Mouse (Mus musculus) ES-Bruce4 (cell line): Measurements from ENCODE around the gene Mecom. TPM values are rescaled to one million over a fixed set of nuclear protein-coding genes. Genes with fewer than 3 reads are reported as not detected.

Source experiments
- H3K27ac ChIP-seq: 2 replicates; pipeline ENCODE4 v1.5.1; 2012; ENCODE audit warnings: low read length, inconsistent platforms; ENCODE audit not compliant: insufficient read depth
- H3K27me3 ChIP-seq: 2 replicates; pipeline ENCODE4 v1.6.1; 2012; ENCODE audit warnings: mild to moderate bottlenecking, low read length, inconsistent platforms; ENCODE audit not compliant: control insufficient read depth, poor library complexity, insufficient read depth, severe bottlenecking
- H3K36me3 ChIP-seq: 2 replicates; pipeline ENCODE4 v1.6.1; 2012; ENCODE audit warnings: inconsistent platforms, mild to moderate bottlenecking, low read length, moderate library complexity; ENCODE audit not compliant: control insufficient read depth, poor library complexity, insufficient read depth, severe bottlenecking
- H3K4me1 ChIP-seq: one replicate; pipeline ENCODE4 v1.8.1; 2011; ENCODE audit warnings: low read length; ENCODE audit not compliant: control insufficient read depth, insufficient read depth
- H3K4me3 ChIP-seq: 2 replicates; pipeline ENCODE4 v1.5.1; 2011; ENCODE audit warnings: low read depth, mild to moderate bottlenecking, low read length
- H3K9ac ChIP-seq: 2 replicates; pipeline ENCODE4 v1.6.1; 2012; ENCODE audit warnings: low read depth, mild to moderate bottlenecking, inconsistent platforms; ENCODE audit not compliant: poor library complexity, severe bottlenecking
- H3K9me3 ChIP-seq: replicated peaks from 2 replicates; pipeline ENCODE4 v1.6.1; 2012; ENCODE audit warnings: mild to moderate bottlenecking, low read length, inconsistent platforms; ENCODE audit not compliant: control insufficient read depth, poor library complexity, insufficient read depth, severe bottlenecking
- CTCF ChIP-seq: IDR thresholded peaks from one replicate; pipeline ENCODE4 v1.8.1; 2011; ENCODE audit warnings: low read depth, low read length
- EP300 ChIP-seq: IDR thresholded peaks from 2 replicates; pipeline ENCODE4 v1.6.1; 2011; ENCODE audit warnings: low read depth, low read length; ENCODE audit not compliant: insufficient read depth
- POLR2A ChIP-seq: IDR thresholded peaks from one replicate; pipeline ENCODE4 v1.8.1; 2011; ENCODE audit warnings: low read length; ENCODE audit not compliant: insufficient read depth
- polyA plus RNA-seq: library from polyadenylated mRNA; stranded (reverse); fragments of >200 nt; gene quantifications from 2 replicates; pipeline ENCODE4 v1.2.4, GENCODE M21; 2011; ENCODE audit warnings: low read depth; ENCODE audit not compliant: missing spikeins, insufficient read depth, insufficient read length

Mecom gene
- polyA plus RNA-seq, 1 experiment: 0.24 TPM

DNA sequence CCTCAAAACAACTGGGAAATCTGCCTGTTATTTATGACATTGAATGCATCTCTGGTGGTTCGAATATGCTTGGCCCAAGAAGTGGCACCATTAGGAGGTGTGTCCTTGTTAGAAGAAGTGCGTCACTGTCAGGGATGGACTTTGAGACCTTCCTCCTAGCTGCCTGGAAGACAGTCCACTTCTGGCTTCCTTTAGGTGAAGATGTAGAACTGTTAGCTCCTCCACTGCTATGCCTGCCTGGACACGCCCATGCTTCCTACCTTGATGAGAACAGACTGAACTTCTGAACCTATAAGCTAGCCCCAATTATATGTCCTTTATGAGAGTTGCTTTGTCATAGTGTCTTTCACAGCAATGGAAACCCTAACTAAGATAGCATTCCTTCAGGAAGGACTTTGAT, 352.6 kb downstream of the Mecom start:
- Histone ChIP-seq H3K4me1 (no peaks in the 10 kb centered on the region), H3K4me3 (no peak overlapping the region), H3K27ac (no peak overlapping the region), H3K36me3 (no peaks in the 10 kb centered on the region), H3K9me3 (no peaks in the 10 kb centered on the region), H3K9ac (no peak overlapping the region), H3K27me3 (no peaks in the 10 kb centered on the region)
- TF ChIP-seq POLR2A (no peak), CTCF (no peak), EP300 (no peak)

DNA sequence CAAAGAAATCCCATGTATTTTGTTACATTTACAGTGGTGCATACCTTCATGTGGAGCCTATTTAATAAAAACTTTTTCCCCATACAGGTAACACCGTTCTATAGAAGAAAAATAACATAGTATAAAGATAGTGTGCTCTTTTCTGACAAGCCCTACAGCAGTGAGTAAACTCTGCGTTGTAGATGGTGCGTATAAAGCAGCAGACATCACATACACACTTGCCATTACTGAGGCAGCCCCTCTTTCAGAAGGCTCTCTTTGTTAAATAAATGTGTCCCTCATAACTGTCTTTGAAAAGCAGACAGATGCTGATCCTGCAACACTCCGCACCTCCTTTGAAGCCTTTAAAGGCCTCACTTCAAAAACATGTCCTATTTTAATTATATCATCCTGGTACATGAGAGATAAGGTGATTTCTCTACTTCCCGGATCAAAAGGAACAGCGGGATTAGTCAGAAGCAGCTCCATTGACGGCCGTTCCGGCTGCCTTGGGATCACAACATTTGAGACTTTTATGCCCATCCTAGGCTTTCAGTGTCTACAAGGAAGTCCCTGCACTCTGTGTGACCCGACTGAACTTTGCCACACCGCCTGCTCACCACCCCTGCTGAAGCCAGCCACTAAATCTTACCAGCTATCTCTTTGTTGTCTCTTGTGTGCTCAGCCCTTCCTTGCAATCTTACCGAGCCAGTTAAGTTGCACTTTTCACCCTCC, 355.4 kb downstream of the Mecom start:
- Histone ChIP-seq H3K9me3 (no peaks in the 10 kb centered on the region), H3K27me3 (no peaks in the 10 kb centered on the region), H3K27ac (no peak overlapping the region), H3K36me3 (no peaks in the 10 kb centered on the region), H3K4me1 (no peaks in the 10 kb centered on the region), H3K4me3 (no peak overlapping the region), H3K9ac (no peak overlapping the region)
- TF ChIP-seq CTCF: no peak

DNA sequence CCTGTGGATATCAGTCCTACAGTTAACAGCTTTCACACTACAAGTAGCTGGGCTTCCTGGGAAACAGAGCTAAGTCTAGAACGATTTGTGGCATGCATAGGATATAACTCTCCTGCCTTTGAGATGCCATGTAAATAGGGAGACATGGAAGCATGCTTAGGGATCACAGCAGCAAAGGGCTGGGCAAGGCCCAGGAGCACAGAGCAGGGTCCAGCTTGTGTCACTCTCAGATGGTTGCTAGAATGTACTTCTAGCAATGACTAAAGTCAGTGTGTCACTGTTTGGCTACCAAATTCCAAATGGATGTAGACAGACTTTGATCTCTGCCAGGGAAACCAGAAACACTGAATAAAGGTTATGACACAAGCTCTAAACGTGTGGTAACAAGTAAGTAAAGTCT, 358.5 kb downstream of the Mecom start:
- Histone ChIP-seq H3K9ac (no peak overlapping the region), H3K36me3 (no peaks in the 10 kb centered on the region), H3K27me3 (no peaks in the 10 kb centered on the region), H3K4me3 (no peak overlapping the region), H3K4me1 (no peaks in the 10 kb centered on the region), H3K9me3 (no peaks in the 10 kb centered on the region), H3K27ac (no peak overlapping the region)
- TF ChIP-seq CTCF (no peak), EP300 (no peak), POLR2A (no peak)

DNA sequence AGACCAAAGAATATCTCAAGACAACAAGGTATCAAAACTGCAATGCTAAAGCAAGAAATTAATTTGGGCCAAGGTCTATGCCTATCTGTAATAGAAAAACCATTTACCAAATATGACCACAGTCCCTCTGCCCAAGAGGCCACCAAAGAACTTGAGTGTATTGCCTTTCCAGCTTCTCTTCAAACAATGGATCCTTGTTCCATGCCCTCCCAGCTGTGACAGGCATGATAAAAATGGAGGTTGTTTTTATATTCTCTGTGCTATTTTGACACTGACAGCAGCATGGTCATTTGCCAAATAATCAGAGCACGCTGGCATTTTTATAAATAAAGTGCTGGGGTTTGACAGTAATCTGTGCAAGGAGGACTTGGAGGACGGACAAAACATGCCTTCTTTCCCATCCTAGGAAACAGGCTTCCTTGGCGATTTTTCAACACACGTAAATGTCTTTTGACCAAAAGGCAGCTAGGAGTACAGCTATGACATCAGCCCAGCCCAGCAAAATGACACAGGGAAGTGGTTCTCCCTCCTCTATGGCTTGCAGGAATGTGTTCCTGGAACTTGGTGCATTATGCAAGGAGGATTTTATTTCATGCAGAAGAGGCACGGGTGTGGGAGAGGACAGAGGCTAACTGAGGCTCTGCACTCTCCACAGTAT, 359.9 kb downstream of the Mecom start:
- H3K4me1 ChIP-seq: no peaks in the 10 kb centered on the region
- H3K9me3 ChIP-seq: no peaks in the 10 kb centered on the region
- TF ChIP-seq POLR2A (no peak), CTCF (no peak), EP300 (no peak)
- no peaks in the 10 kb centered on the region for H3K36me3 ChIP-seq
- H3K9ac ChIP-seq: no peak overlapping the region
- H3K27ac ChIP-seq: no peak overlapping the region
- H3K27me3 ChIP-seq: no peaks in the 10 kb centered on the region
- no peak overlapping the region for H3K4me3 ChIP-seq

DNA sequence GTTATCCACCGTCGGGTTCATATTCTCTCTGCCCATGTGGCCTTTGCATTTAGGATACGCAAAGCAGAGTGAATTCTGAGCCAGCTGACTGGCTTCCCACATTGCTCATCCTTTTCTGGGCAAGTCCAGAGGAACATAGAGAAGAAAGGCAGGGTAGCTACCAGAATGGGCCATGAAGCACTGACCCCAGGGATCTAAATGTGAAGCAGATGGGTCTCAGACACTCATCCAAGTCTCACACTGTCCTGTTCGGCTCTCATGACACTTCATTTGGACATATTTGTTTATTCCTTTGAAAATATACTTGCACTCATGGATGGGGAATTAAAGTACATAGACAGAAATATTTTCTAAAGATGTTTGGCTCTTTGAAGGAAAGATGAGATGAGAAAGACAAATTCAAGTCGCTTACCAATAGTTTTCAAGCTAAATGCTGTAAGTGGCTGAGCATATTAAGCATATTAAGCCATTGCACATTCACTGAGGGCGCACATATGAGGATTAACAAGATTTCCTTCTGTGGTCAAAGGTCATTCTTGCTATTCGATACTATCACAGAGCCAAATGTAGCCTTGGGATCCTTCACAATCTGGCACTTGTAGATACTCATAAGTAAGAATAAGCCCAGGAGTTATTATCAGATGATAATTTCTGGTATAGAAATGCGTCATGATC, 365.9 kb downstream of the Mecom start:
- Histone ChIP-seq H3K4me3 (no peak overlapping the region), H3K9me3 (no peaks in the 10 kb centered on the region; the same call in 1 of the 2 replicates), H3K36me3 (no peaks in the 10 kb centered on the region), H3K27ac (no peak overlapping the region), H3K27me3 (no peaks in the 10 kb centered on the region), H3K9ac (no peak overlapping the region), H3K4me1 (no peaks in the 10 kb centered on the region)
- no peak for TF ChIP-seq CTCF
- TF ChIP-seq EP300: no peak
- no peak for TF ChIP-seq POLR2A

DNA sequence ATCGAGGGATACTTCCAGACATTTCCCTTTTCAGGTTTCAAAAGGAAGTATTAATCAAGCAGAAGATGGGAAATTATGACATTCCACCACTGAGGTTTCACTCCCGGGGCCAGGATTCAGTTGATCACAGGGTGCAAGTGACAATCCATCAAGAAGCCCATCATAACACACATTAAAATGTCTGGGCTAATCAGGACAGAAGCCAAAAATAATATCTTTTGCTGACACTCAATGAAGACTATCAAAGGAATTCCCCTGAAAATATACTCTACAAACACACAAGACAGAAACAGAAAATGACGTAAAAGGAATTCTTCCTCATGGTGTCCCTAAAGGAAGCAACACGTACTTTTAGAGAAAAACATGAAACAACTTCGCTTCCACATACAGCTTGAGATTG, 371.2 kb downstream of the Mecom start:
- no peak overlapping the region for H3K27ac ChIP-seq
- H3K27me3 ChIP-seq: no peaks in the 10 kb centered on the region
- no peaks in the 10 kb centered on the region; the same call in 1 of the 2 replicates for H3K9me3 ChIP-seq
- no peak overlapping the region for H3K4me3 ChIP-seq
- no peaks in the 10 kb centered on the region for H3K36me3 ChIP-seq
- TF ChIP-seq EP300: no peak
- no peak for TF ChIP-seq POLR2A
- TF ChIP-seq CTCF: no peak
- H3K4me1 ChIP-seq: no peaks in the 10 kb centered on the region
- H3K9ac ChIP-seq: no peak overlapping the region
